Mouse (Mus musculus) layer of hippocampus, postnatal 36 days (tissue): Measurements from ENCODE around the gene Frem1. TPM values are rescaled to one million over a fixed set of nuclear protein-coding genes. Genes with fewer than 3 reads are reported as not detected.

Experiments
- DNase-seq, 2 experiments: peaks; one replicate each; pipeline ENCODE4 v3.0.0; 2022
- total RNA-seq, 2 experiments: library from RNA; stranded (reverse); gene quantifications; 2 replicates each; pipeline ENCODE4 v1.2.3; 2021

Gene Frem1
- total RNA-seq, 2 experiments from 2014 or later, result 2.7 to 3.1 TPM

DNA sequence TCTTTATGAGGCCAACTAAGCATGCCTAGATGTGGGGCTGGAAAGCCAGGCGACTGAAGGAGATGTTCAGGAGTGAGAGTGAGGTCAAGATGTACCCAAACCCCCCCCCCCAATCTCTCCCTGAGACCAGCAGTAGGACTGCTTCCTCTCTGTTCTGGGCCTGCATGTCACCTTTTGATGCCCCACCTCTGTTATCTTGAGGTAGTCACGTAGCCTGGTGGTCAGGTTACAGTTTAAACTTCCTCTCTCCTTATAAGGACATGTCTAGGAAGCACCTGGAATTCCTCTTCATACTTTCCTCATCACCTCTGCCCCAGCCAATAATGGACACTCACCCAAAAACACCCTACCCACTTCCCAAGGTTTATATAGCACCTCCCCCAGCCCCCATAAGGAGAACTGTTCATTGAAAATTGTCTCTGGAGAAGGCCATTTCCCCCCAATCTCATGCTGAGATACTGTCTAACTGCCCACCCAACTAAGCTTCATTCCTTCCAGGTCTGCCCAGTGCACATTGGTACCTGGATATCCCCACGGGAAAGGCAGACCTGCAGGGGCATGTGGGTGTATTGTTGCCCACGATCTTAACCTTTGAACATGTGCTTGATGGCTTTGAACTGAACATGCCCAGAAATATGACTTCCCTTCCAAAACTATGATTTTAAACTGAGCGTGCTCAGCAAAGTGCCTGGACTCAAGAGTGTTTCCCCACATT is 184.3 kb downstream of the Frem1 start:
- DNase-seq, result no peak

DNA sequence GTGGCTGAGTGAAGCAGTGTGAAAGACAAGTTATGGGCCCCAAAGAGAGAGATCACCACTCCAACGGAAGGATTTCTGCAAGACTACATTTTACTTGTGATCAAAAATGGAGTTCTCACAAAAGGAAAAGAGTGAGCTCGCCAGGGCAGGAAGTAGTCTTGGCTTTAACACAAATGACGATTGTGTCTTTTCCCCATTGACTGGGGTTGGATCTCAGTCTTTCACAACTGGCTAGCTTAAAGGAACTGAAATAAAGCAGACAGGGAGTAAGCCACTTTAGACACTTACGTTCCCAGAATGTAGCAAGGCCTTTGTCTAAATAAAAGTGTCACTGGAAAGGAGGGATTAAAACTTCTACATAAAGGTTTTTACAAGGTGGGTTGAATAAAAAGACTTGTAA is 185.0 kb downstream of the Frem1 start:
- no peak for DNase-seq

DNA sequence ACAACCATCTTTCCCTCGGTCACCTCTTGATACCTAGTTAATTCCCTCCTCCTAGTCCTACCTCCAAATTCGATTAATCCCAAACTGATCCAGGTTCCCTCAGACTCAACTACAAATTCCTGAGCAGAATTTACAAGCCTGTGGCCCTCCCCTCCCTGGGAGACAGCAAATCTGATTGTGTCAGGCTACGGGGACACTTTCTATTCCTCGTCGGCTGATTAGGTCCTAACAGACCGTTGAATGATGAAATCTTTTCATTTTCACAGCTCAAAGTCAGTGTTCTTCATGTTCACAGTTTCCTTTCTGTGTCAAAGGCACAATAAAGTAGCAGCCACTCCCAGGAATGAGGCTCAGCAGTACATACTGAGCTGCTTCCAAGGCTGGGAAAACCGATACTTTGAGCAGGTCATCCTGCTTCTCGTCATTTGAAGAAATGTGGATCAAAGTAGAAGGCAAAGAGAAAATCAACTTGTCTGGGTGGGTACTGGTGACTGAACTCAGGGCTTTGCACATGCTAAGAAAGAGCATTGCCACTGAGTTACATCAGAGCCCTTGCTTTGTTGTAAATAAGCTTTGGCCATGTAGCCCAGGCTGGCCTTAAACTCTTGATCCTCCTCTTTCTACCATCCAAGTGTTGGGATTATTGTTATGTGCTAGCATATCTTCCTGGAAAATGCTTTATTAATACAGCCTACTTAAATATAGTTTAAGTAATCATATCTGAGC is 187.0 kb downstream of the Frem1 start:
- no peak for DNase-seq

DNA sequence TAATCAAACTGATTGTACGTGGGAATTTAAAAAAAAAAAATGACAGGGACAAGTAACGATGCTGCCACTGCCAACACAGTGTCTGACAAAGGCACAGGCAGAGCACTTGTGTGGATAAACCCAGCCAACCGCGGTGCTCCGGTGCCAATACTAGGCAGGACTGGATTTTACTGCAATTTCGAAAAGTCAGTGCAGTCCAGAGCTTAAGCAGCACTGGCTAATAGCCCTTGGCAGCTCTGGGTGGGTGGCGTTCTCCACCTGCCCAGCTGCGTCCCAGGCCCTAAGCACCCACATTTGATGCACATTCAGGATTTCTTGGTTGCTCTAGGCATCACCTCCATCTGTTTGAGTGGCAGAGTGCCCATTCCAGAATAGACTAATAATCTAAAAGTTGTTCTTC is 188.8 kb downstream of the Frem1 start:
- peak; percentile 18 to 38 for DNase-seq

DNA sequence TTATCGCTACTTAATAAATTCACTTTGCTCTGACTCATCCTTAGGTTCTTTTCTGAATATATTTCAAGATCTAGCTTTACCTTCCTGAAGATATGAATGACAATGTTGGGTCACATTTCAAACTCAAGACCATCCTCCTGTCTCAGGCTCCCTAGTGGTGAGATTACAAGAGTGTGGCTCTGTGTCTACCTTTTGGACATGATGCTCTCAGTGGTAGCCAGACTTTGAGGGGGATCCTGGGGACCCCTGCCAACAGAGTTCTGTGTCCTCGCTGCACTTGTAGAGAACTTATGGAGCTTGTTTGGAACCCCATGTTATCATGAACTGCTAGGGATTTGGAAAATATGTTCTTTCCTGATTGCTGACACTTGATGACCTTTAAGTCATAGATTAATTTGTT is 190.7 kb downstream of the Frem1 start:
- DNase-seq, result no peak

DNA sequence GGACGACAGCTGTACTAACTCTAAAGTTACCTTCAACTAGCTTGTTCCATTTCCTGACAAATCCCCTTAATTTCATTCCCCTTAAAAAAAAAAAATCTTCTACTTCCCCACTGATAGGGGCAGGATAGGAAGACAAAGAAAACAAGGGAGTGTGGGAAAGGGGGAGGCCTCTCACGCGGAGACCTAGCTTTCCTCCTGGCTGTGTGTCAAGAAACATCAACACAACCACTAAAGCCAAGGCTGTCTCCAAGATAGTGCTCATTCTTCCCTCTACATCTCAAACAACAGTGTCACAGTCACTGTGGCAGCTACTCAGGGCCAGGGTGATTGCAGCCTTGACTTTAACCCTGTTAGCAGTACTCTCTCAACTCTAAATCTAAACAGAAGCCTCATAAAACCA is 191.6 kb downstream of the Frem1 start:
- no peak for DNase-seq

DNA sequence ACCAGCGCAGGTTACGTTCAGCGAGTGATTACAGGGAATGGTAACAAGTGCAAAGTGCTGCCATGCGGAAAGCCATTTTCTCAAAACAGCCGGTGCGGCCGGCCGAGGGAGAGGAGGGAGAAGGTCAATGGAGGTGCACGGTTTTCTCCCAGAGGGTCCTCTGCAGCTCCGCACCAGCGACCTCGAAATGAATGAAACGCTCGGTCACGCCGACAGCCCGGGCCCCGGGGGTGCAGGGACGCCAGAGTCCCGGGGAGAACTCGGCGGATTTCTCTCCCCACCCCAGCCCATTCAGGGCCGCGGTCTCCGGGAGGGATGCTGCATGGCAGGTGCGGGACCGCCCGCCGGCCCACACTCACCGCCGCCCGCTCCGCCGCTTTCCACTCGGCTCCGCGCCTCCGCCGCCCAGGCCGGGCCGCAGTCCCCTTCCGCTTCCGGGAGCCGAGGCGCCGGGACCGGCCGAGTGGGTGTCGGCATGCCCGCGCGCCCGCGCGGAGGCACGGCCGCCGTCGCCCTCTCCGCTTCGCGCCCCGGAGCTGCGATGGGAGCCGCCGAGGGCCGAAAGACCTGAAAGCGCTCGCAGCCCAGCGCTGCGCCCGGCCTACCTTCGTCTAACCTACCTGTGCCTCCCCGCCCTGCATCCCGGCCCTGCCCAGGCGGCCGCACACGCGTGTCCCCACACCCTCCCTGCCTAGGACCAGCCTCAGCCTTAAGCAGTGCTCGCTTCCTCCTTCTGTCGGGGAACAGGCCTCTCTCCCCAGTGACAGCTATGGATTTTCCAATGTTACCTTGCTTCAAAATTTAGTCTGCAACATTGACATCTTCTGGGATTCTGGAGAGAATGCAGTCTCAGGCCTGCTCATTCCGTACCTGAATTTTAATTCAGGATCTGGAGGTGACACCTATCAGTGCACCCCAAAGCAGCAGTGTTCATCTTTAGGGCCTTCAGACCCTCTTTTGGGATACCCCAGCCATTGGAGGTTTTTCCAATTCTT is 192.7 kb downstream of the Frem1 start, which contains the start of gene Zdhhc21:
Zdhhc21 (minus strand) TSS at position 828 of the 995 bp plus-strand sequence.
- peak; percentile 85 for DNase-seq

DNA sequence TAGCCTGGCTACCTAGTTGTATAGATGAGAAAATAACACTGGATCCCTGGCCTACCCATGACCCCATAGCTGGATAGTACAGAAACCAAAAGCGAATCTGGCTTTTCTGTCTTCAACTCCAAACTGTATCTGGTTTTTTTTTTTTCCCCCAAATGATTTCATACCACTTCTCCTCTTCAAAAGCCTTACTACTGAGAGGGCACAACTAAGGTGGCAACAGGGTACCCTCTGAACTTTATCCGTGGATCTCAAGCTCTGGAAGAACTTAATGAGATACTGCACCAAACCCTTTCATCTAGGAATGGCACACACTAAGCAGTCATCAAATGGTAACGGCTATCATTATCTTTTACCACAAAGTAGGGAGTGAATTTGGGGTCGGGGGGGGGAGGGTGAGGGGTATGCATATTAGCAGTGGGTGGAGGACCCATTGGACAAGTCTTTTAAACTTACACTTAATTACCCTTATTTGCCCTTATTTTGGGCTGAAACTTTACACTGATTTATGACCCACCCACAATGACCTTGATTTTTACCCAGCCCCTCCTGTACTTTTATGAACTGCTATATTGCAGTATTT is 193.6 kb downstream of the Frem1 start:
- no peak for DNase-seq

DNA sequence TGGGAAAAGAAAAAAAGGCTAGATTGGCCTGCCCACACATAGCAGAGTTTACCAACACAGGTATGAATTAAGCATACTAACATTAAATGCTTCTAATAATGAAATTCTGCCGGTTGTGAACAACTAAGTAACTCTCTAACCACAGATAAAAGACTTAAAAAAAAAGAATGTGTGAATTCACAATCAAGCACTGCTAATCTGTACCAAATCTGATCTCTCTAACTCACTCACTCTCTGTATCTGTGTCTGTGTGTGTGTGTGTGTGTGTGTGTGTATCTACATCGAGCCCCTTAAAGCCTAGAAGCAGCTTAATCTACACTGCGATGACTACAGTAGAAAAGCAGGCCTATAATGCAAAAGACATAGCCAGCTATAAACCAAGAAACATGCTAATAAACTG is 195.2 kb downstream of the Frem1 start:
- DNase-seq, result no peak

DNA sequence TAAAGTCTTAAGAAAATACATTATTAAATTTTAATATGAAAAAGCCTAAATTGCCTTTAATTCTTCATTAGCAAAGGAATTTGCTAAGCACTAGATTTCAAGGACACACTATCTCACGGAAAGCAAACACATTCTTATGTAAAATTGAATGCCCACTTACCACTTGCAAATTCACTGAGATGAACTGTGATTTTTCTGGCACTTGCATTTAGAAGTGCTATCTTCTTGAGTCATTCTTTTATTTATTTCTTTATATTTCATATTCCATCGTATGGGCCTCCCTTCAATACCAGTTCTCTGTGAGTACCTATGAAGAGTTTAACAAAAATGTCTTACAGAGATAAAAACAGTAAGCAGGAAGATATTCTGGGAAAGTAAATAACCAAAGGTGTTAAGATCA is 198.3 kb downstream of the Frem1 start:
- DNase-seq, result no peak

DNA sequence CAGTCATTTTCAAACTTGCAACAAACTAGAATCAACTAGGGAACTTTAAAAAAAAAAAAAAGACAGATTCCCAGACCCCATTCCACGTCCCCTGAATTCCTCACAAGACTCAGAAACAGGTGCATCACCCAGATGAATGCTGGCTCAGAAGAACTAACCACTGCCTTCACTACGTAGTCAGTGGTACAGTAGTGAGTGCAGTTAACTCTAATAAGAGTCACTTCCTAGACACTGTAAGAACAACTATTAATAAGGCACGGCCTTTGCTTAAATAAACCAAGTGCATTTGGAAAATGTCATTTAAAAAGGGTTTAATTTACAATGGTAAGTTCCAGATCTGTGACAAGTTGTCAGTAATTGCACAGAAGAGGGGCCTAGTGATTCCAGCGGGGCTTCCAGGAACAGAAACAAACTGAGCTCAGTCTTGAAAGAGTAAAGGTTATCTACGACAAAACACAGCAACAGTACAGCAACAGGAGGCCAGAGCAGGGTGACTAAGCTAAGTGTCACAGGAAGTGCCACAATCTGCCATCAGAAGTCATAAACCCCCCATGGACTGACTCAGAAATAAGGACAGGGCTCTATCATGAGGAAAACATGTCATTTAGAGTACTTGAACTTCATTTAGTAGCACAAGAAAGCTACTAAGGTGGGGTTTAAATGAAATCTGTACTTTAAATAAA is 203.4 kb downstream of the Frem1 start:
- DNase-seq, result no peak

Other genes starting within 250 kb of the Frem1 start
- 10 to 100 TPM; 41.8 to 44.7 TPM for gene Zdhhc21, start 192.4 kb downstream of the Frem1 start, total RNA-seq
- not detected for gene Cer1, start 167.2 kb downstream of the Frem1 start, total RNA-seq